Mouse (Mus musculus): Measurements from ENCODE around the gene Crbn.

- TF ChIP-seq POLR2A (IDR thresholded peaks at IDR 0.05; ENCODE audit: low read depth, low read length) (no peak), CTCF (IDR thresholded peaks at IDR 0.05; ENCODE audit: extremely low read depth, insufficient read depth, insufficient read length, insufficient replicate concordance) (no peak)
Observed at GRCm38 (mm10) chr6:106743556-106744233, 56.2 kb downstream of the Crbn start.
